Mouse (Mus musculus): ENCODE results near the gene Maml3. TPM values are rescaled to one million over a fixed set of nuclear protein-coding genes. Genes with fewer than 3 reads are reported as not detected.

Maml3 gene
- polyA plus RNA-seq, 1 experiment from 2014 or later, result 8.5 TPM

- Histone ChIP-seq H3K9ac (ENCODE audit: low read length) (no peak overlapping the region), H3K27ac (ENCODE audit: low read length) (no peak overlapping the region), H3K4me2 (ENCODE audit: low read depth, low read length) (no peak overlapping the region), H3K27me3 (ENCODE audit: control insufficient read depth, insufficient read depth, low read depth, low read length) (no peaks in the 10 kb centered on the region), H3K4me3 (ENCODE audit: low read length) (no peak overlapping the region), H3K9me3 (ENCODE audit: control insufficient read depth, low read length) (no peaks in the 10 kb centered on the region), H3K36me3 (ENCODE audit: control insufficient read depth, insufficient read depth, low read length) (no peaks in the 10 kb centered on the region), H3K4me1 (replicated peaks; ENCODE audit: control insufficient read depth, insufficient read depth, low read length) (peaks cover 19% of the 10 kb centered on the region)
- 66% methylated on average over 6 of the region's 6 CpGs for WGBS
- ATAC-seq (ENCODE audit: low read depth), result no peak
Observed at GRCm38 (mm10) chr3:52073959-52074358, 30.9 kb downstream of the Maml3 start.

GRCm38 (mm10) chr3:52071996-52072395 is 32.9 kb downstream of the Maml3 start:
- Histone ChIP-seq H3K4me3 (ENCODE audit: low read length) (no peak overlapping the region), H3K9ac (ENCODE audit: low read length) (no peak overlapping the region), H3K4me2 (ENCODE audit: low read depth, low read length) (no peak overlapping the region), H3K27ac (ENCODE audit: low read length) (no peak overlapping the region), H3K4me1 (replicated peaks; ENCODE audit: control insufficient read depth, insufficient read depth, low read length) (peaks cover 19% of the 10 kb centered on the region), H3K27me3 (ENCODE audit: control insufficient read depth, insufficient read depth, low read depth, low read length) (no peaks in the 10 kb centered on the region), H3K36me3 (ENCODE audit: control insufficient read depth, insufficient read depth, low read length) (no peaks in the 10 kb centered on the region), H3K9me3 (ENCODE audit: control insufficient read depth, low read length) (no peaks in the 10 kb centered on the region)
- WGBS, result 54% methylated on average over 5 of the region's 5 CpGs
- ATAC-seq (ENCODE audit: low read depth), result no peak

- 16% methylated on average over 4 of the region's 4 CpGs for WGBS
- Histone ChIP-seq H3K9me3 (ENCODE audit: control insufficient read depth, low read length) (no peaks in the 10 kb centered on the region), H3K4me3 (ENCODE audit: low read length) (peak overlapping the region; percentile 43), H3K27ac (ENCODE audit: low read length) (peak overlapping the region; percentile 70), H3K36me3 (ENCODE audit: control insufficient read depth, insufficient read depth, low read length) (no peaks in the 10 kb centered on the region), H3K27me3 (ENCODE audit: control insufficient read depth, insufficient read depth, low read depth, low read length) (no peaks in the 10 kb centered on the region), H3K4me1 (replicated peaks; ENCODE audit: control insufficient read depth, insufficient read depth, low read length) (peaks cover 19% of the 10 kb centered on the region), H3K4me2 (ENCODE audit: low read depth, low read length) (peak overlapping the region; percentile 60), H3K9ac (ENCODE audit: low read length) (peak overlapping the region; percentile 67)
- no peak for ATAC-seq (ENCODE audit: low read depth)
Observed at GRCm38 (mm10) chr3:52070163-52070478, 34.8 kb downstream of the Maml3 start.

GRCm38 (mm10) chr3:52069304-52070162 is 35.3 kb downstream of the Maml3 start:
- peak; percentile 83 for ATAC-seq (ENCODE audit: low read depth)
- Histone ChIP-seq H3K27me3 (ENCODE audit: control insufficient read depth, insufficient read depth, low read depth, low read length) (no peaks in the 10 kb centered on the region), H3K4me1 (replicated peaks; ENCODE audit: control insufficient read depth, insufficient read depth, low read length) (peaks cover 17% of the 10 kb centered on the region), H3K36me3 (ENCODE audit: control insufficient read depth, insufficient read depth, low read length) (no peaks in the 10 kb centered on the region), H3K4me3 (ENCODE audit: low read length) (peak overlapping the region; percentile 43), H3K4me2 (ENCODE audit: low read depth, low read length) (peak overlapping the region; percentile 60), H3K9me3 (ENCODE audit: control insufficient read depth, low read length) (no peaks in the 10 kb centered on the region), H3K27ac (ENCODE audit: low read length) (peak overlapping the region; percentile 70), H3K9ac (ENCODE audit: low read length) (peak overlapping the region; percentile 67)
- 12% methylated on average over 25 of the region's 25 CpGs for WGBS

- H3K9ac ChIP-seq (ENCODE audit: low read length), result no peak overlapping the region
- 70% methylated on average over 3 of the region's 3 CpGs for WGBS
- H3K9me3 ChIP-seq (ENCODE audit: control insufficient read depth, low read length), result no peaks in the 10 kb centered on the region
- H3K36me3 ChIP-seq (ENCODE audit: control insufficient read depth, insufficient read depth, low read length), result no peaks in the 10 kb centered on the region
- no peak for ATAC-seq (ENCODE audit: low read depth)
- no peak overlapping the region for H3K27ac ChIP-seq (ENCODE audit: low read length)
- H3K4me1 ChIP-seq (replicated peaks; ENCODE audit: control insufficient read depth, insufficient read depth, low read length), result peaks cover 17% of the 10 kb centered on the region
- H3K4me2 ChIP-seq (ENCODE audit: low read depth, low read length), result no peak overlapping the region
- no peak overlapping the region for H3K4me3 ChIP-seq (ENCODE audit: low read length)
- no peaks in the 10 kb centered on the region for H3K27me3 ChIP-seq (ENCODE audit: control insufficient read depth, insufficient read depth, low read depth, low read length)
Observed at GRCm38 (mm10) chr3:52068885-52069284, 36.0 kb downstream of the Maml3 start.

- 67% methylated on average over 6 of the region's 6 CpGs for WGBS
- no peaks in the 10 kb centered on the region for H3K9me3 ChIP-seq (ENCODE audit: control insufficient read depth, low read length)
- no peak overlapping the region for H3K27ac ChIP-seq (ENCODE audit: low read length)
- no peak overlapping the region for H3K9ac ChIP-seq (ENCODE audit: low read length)
- H3K36me3 ChIP-seq (ENCODE audit: control insufficient read depth, insufficient read depth, low read length), result no peaks in the 10 kb centered on the region
- H3K4me1 ChIP-seq (replicated peaks; ENCODE audit: control insufficient read depth, insufficient read depth, low read length), result peaks cover 17% of the 10 kb centered on the region
- no peak for ATAC-seq (ENCODE audit: low read depth)
- H3K27me3 ChIP-seq (ENCODE audit: control insufficient read depth, insufficient read depth, low read depth, low read length), result no peaks in the 10 kb centered on the region
- no peak overlapping the region for H3K4me3 ChIP-seq (ENCODE audit: low read length)
- no peak overlapping the region for H3K4me2 ChIP-seq (ENCODE audit: low read depth, low read length)
Observed at GRCm38 (mm10) chr3:52067181-52067580, 37.7 kb downstream of the Maml3 start.

GRCm38 (mm10) chr3:52066142-52066541 is 38.7 kb downstream of the Maml3 start:
- peaks cover 11% of the 10 kb centered on the region for H3K4me1 ChIP-seq (replicated peaks; ENCODE audit: control insufficient read depth, insufficient read depth, low read length)
- no peaks in the 10 kb centered on the region for H3K36me3 ChIP-seq (ENCODE audit: control insufficient read depth, insufficient read depth, low read length)
- no peak overlapping the region for H3K4me3 ChIP-seq (ENCODE audit: low read length)
- H3K27ac ChIP-seq (ENCODE audit: low read length), result no peak overlapping the region
- WGBS, result 53% methylated on average over 3 of the region's 3 CpGs
- no peaks in the 10 kb centered on the region for H3K9me3 ChIP-seq (ENCODE audit: control insufficient read depth, low read length)
- no peak overlapping the region for H3K4me2 ChIP-seq (ENCODE audit: low read depth, low read length)
- no peak for ATAC-seq (ENCODE audit: low read depth)
- no peaks in the 10 kb centered on the region for H3K27me3 ChIP-seq (ENCODE audit: control insufficient read depth, insufficient read depth, low read depth, low read length)
- H3K9ac ChIP-seq (ENCODE audit: low read length), result no peak overlapping the region

GRCm38 (mm10) chr3:52063261-52063655 is 41.6 kb downstream of the Maml3 start:
- no peak for ATAC-seq (ENCODE audit: low read depth)
- H3K36me3 ChIP-seq (ENCODE audit: control insufficient read depth, insufficient read depth, low read length), result no peaks in the 10 kb centered on the region
- WGBS, result 80% methylated on average over 3 of the region's 3 CpGs

GRCm38 (mm10) chr3:52062389-52063260 is 42.3 kb downstream of the Maml3 start:
- no peak overlapping the region for H3K27ac ChIP-seq (ENCODE audit: low read length)
- H3K27me3 ChIP-seq (ENCODE audit: control insufficient read depth, insufficient read depth, low read depth, low read length), result no peaks in the 10 kb centered on the region
- H3K4me1 ChIP-seq (replicated peaks; ENCODE audit: control insufficient read depth, insufficient read depth, low read length), result no peaks in the 10 kb centered on the region; the same call in 1 of the 2 replicates
- H3K4me3 ChIP-seq (ENCODE audit: low read length), result no peak overlapping the region
- ATAC-seq (ENCODE audit: low read depth), result no peak
- H3K9ac ChIP-seq (ENCODE audit: low read length), result no peak overlapping the region
- WGBS, result 73% methylated on average over 11 of the region's 11 CpGs
- H3K36me3 ChIP-seq (ENCODE audit: control insufficient read depth, insufficient read depth, low read length), result no peaks in the 10 kb centered on the region
- H3K4me2 ChIP-seq (ENCODE audit: low read depth, low read length), result no peak overlapping the region
- H3K9me3 ChIP-seq (ENCODE audit: control insufficient read depth, low read length), result no peaks in the 10 kb centered on the region

More at GRCm38 (mm10) chr3:52063261-52063655, 41.6 kb downstream of the Maml3 start:
- no peak overlapping the region for H3K9ac ChIP-seq (ENCODE audit: low read length)
- no peak overlapping the region for H3K4me2 ChIP-seq (ENCODE audit: low read depth, low read length)
- no peaks in the 10 kb centered on the region for H3K9me3 ChIP-seq (ENCODE audit: control insufficient read depth, low read length)
- no peak overlapping the region for H3K27ac ChIP-seq (ENCODE audit: low read length)
- no peaks in the 10 kb centered on the region; the same call in 1 of the 2 replicates for H3K4me1 ChIP-seq (replicated peaks; ENCODE audit: control insufficient read depth, insufficient read depth, low read length)
- no peak overlapping the region for H3K4me3 ChIP-seq (ENCODE audit: low read length)
- H3K27me3 ChIP-seq (ENCODE audit: control insufficient read depth, insufficient read depth, low read depth, low read length), result no peaks in the 10 kb centered on the region

Data from lung, embryonic 16.5 days (tissue).